Mouse (Mus musculus) lung, adult 2 months (tissue): Measurements from ENCODE around the gene Gosr2. TPM values are rescaled to one million over a fixed set of nuclear protein-coding genes. Genes with fewer than 3 reads are reported as not detected.
A peak's percentile ranks its signal among the peaks of the same experiment; 100 is the strongest.

Experiments
- DNase-seq: peaks from one replicate; pipeline ENCODE4 v3.0.0; 2022
- H3K4me1 ChIP-seq: fragments of 200-500 bp; 2 replicates; pipeline ENCODE4 v1.6.1; 2011; ENCODE audit warnings: low read length; ENCODE audit not compliant: control insufficient read depth, insufficient read depth
- H3K4me3 ChIP-seq: fragments of 200-500 bp; replicated peaks from 2 replicates; pipeline ENCODE3; 2011; ENCODE audit warnings: low read depth, mild to moderate bottlenecking, control low read depth, low read length; ENCODE audit errors: extremely low read depth
- CTCF ChIP-seq: fragments of 200-500 bp; IDR thresholded peaks from 2 replicates; pipeline ENCODE4 v1.5.1; 2011; ENCODE audit warnings: mild to moderate bottlenecking, low read length, control low read depth; ENCODE audit not compliant: insufficient read depth
- POLR2A ChIP-seq: fragments of 200-500 bp; IDR thresholded peaks from 2 replicates; pipeline ENCODE4 v1.6.1; 2011; ENCODE audit warnings: low read depth, mild to moderate bottlenecking, control low read depth, low read length, borderline replicate concordance; ENCODE audit errors: extremely low read depth
- WGBS: fragments of 180-500 bp; shearing (Covaris S2); methylation state at CpG from one replicate; pipeline ENCODE4 v1.1.7; 2018; 5-methylcytosine and 5-hydroxymethylcytosine counted together
- polyA plus RNA-seq: library from polyadenylated mRNA; depleted of rRNA; stranded (reverse); fragments of >200 nt; gene quantifications from 2 replicates; pipeline ENCODE4 v1.2.3, GENCODE M21; 2012

The Gosr2 gene
- polyA plus RNA-seq, 1 experiment = 78.2 TPM

GRCm38 (mm10) chr11:103675556-103675955, 22.1 kb downstream of the Gosr2 start:
- peak; percentile 20; the same call in 1 of the 2 replicates for TF ChIP-seq POLR2A
- peak; percentile 90 for TF ChIP-seq CTCF
- no peak overlapping the region for H3K4me3 ChIP-seq
- 46% methylated on average over 3 of the region's 3 CpGs for WGBS
- peak; percentile 42 for DNase-seq
- no peaks in the 10 kb centered on the region for H3K4me1 ChIP-seq

GRCm38 (mm10) chr11:103666907-103667426, 30.7 kb downstream of the Gosr2 start:
- TF ChIP-seq CTCF (no peak), POLR2A (no peak)
- Histone ChIP-seq H3K4me3 (no peak overlapping the region), H3K4me1 (peaks cover 9% of the 10 kb centered on the region)
- DNase-seq = no peak
- 60% methylated on average over 13 of the region's 13 CpGs for WGBS

- 42% methylated on average over 10 of the region's 10 CpGs for WGBS
- no peak for DNase-seq
- TF ChIP-seq CTCF (no peak), POLR2A (no peak)
- H3K4me3 ChIP-seq = no peak overlapping the region
- peaks cover 10% of the 10 kb centered on the region for H3K4me1 ChIP-seq
Measured at GRCm38 (mm10) chr11:103666181-103666906, 31.4 kb downstream of the Gosr2 start.

GRCm38 (mm10) chr11:103665695-103666094, 32.0 kb downstream of the Gosr2 start:
- TF ChIP-seq POLR2A = no peak
- no peak for TF ChIP-seq CTCF
- Histone ChIP-seq H3K4me3 (no peak overlapping the region), H3K4me1 (peaks cover 10% of the 10 kb centered on the region)
- 81% methylated on average over 1 of the region's 1 CpGs for WGBS
- DNase-seq = no peak

- TF ChIP-seq POLR2A (no peak), CTCF (no peak)
- DNase-seq = no peak
- no peak overlapping the region for H3K4me3 ChIP-seq
- WGBS = 88% methylated on average over 8 of the region's 8 CpGs
- H3K4me1 ChIP-seq = peaks cover 10% of the 10 kb centered on the region
Measured at GRCm38 (mm10) chr11:103663119-103663518, 34.6 kb downstream of the Gosr2 start.

- H3K4me1 ChIP-seq = peaks cover 10% of the 10 kb centered on the region
- H3K4me3 ChIP-seq = no peak overlapping the region
- no peak for DNase-seq
- 72% methylated on average over 5 of the region's 5 CpGs for WGBS
- no peak for TF ChIP-seq CTCF
- no peak for TF ChIP-seq POLR2A
Measured at GRCm38 (mm10) chr11:103662546-103662945, 35.2 kb downstream of the Gosr2 start.

- peaks cover 10% of the 10 kb centered on the region for H3K4me1 ChIP-seq
- no peak for DNase-seq
- WGBS = 28% methylated on average over 4 of the region's 4 CpGs
- TF ChIP-seq CTCF = no peak
- no peak for TF ChIP-seq POLR2A
- H3K4me3 ChIP-seq = no peak overlapping the region
Measured at GRCm38 (mm10) chr11:103661863-103662262, 35.8 kb downstream of the Gosr2 start.

- H3K4me1 ChIP-seq = peaks cover 3% of the 10 kb centered on the region
- no peak overlapping the region for H3K4me3 ChIP-seq
- no peak for DNase-seq
- TF ChIP-seq CTCF = no peak
- no peak for TF ChIP-seq POLR2A
- WGBS = 83% methylated on average over 7 of the region's 7 CpGs
Measured at GRCm38 (mm10) chr11:103658189-103658588, 39.5 kb downstream of the Gosr2 start.

- TF ChIP-seq CTCF = no peak
- TF ChIP-seq POLR2A = no peak
- WGBS = 8% methylated on average over 3 of the region's 3 CpGs
- no peak overlapping the region for H3K4me3 ChIP-seq
- H3K4me1 ChIP-seq = no peaks in the 10 kb centered on the region
- DNase-seq = no peak
Measured at GRCm38 (mm10) chr11:103656520-103656919, 41.2 kb downstream of the Gosr2 start.
